Mouse (Mus musculus) hindbrain, embryonic 14.5 days (tissue): ENCODE measurements around the gene Arhgef15. TPM values are rescaled to one million over a fixed set of nuclear protein-coding genes. Genes with fewer than 3 reads are reported as not detected.
A peak's percentile ranks its signal among the peaks of the same experiment; 100 is the strongest.
"Not testable (repeated sequence)": the region's sequence is repeated elsewhere in the genome, so short reads cannot be mapped to it uniquely, and the experiment has no call there.

Source experiments
- ATAC-seq: fragments of 200-750 bp; cut with Nextera tagmentation; 2 replicates; pipeline ENCODE4 v1.8.0; 2017; ENCODE audit warnings: moderate number of reproducible peaks, mild to moderate bottlenecking, moderate TSS enrichment, moderate library complexity; ENCODE audit not compliant: low FRiP score
- DNase-seq: peaks from one replicate; pipeline ENCODE4 v3.0.0-alpha.2; 2015; ENCODE audit warnings: low spot score
- H3K27ac ChIP-seq: fragments of 300-500 bp; sonication (generic); 2 replicates; pipeline ENCODE4 v1.5.1; 2014; ENCODE audit warnings: mild to moderate bottlenecking, moderate library complexity
- H3K27me3 ChIP-seq: fragments of 300-500 bp; sonication (generic); 2 replicates; pipeline ENCODE4 v1.6.1; 2014; ENCODE audit warnings: mild to moderate bottlenecking, low read length, mixed read lengths; ENCODE audit not compliant: control insufficient read depth, insufficient read depth
- H3K36me3 ChIP-seq: fragments of 300-500 bp; sonication (generic); replicated peaks from 2 replicates; pipeline ENCODE4 v1.6.1; 2014; ENCODE audit not compliant: control insufficient read depth, insufficient read depth
- H3K4me1 ChIP-seq: fragments of 300-500 bp; sonication (generic); replicated peaks from 2 replicates; pipeline ENCODE4 v1.6.1; 2014; ENCODE audit warnings: antibody characterized with exemption, low read length, mixed read lengths; ENCODE audit not compliant: control insufficient read depth, insufficient read depth
- H3K4me2 ChIP-seq: fragments of 300-500 bp; sonication (generic); replicated peaks from 2 replicates; pipeline ENCODE4 v1.6.1; 2014; ENCODE audit warnings: mild to moderate bottlenecking, moderate library complexity
- H3K4me3 ChIP-seq: fragments of 300-500 bp; sonication (generic); replicated peaks from 2 replicates; pipeline ENCODE4 v1.5.1; 2014; ENCODE audit warnings: mild to moderate bottlenecking, low read length
- H3K9ac ChIP-seq: fragments of 300-500 bp; sonication (generic); 2 replicates; pipeline ENCODE4 v1.6.1; 2014
- H3K9me3 ChIP-seq: fragments of 300-500 bp; sonication (generic); 2 replicates; pipeline ENCODE4 v1.6.1; 2016; ENCODE audit warnings: low read length; ENCODE audit not compliant: control insufficient read depth
- WGBS: fragments of 180-500 bp; shearing (Covaris S2); extraction: QIAGEN DNeasy Blood & Tissue Kit; methylation state at CpG from one replicate; pipeline ENCODE4 v1.1.7; 2014; 5-methylcytosine and 5-hydroxymethylcytosine counted together
- polyA plus RNA-seq: library from polyadenylated mRNA; unstranded; fragments of >200 nt; fragmentation: Nextera tagmentation; extraction: Ambion mirVana; gene quantifications from 2 replicates; pipeline ENCODE4 v1.2.1, GENCODE M21; 2014

Gene Arhgef15
- polyA plus RNA-seq, 1 experiment from 2014 or later, result 23.4 TPM

- ATAC-seq, result peak; percentile 95
- under 1% methylated on average over 50 of the region's 50 CpGs for WGBS
- peak within 1 kb of the TSS; percentile 41; the same call in 1 of the 2 replicates for H3K27ac ChIP-seq
These were observed 10.3 kb upstream of the Arhgef15 start, which contains the start of gene Slc25a35 for GRCm38 (mm10) chr11:68967337-68968282. TSS of gene Slc25a35 (plus strand) at chr11:68968131.

GRCm38 (mm10) chr11:68966554-68966953 is 9.3 kb upstream of the Arhgef15 start:
- Histone ChIP-seq H3K27ac (no peak overlapping the region), H3K4me3 (no peak overlapping the region), H3K4me1 (0 out of 2 replicates have a peak, but pooled peaks cover 12% of the 10 kb centered on the region), H3K9me3 (no peaks in the 10 kb centered on the region), H3K9ac (no peak overlapping the region), H3K4me2 (peak overlapping the region; percentile 76; the same call in 1 of the 2 replicates), H3K27me3 (no peaks in the 10 kb centered on the region), H3K36me3 (no peaks in the 10 kb centered on the region)
- WGBS, result 61% methylated on average over 1 of the region's 1 CpGs
- DNase-seq (no peak), ATAC-seq (no peak)

More at GRCm38 (mm10) chr11:68967337-68968282, 10.3 kb upstream of the Arhgef15 start, which contains the start of gene Slc25a35:
- Histone ChIP-seq H3K4me1 (0 out of 2 replicates have a peak, but pooled peaks cover 12% of the 10 kb centered on the region), H3K27me3 (no peaks in the 10 kb centered on the region), H3K9me3 (no peaks in the 10 kb centered on the region), H3K4me2 (peak within 1 kb of the TSS; percentile 76), H3K36me3 (no peaks in the 10 kb centered on the region), H3K9ac (peak within 1 kb of the TSS; percentile 65), H3K4me3 (peak within 1 kb of the TSS; percentile 54)
- peak; percentile 88 for DNase-seq

GRCm38 (mm10) chr11:68965845-68966244 is 8.6 kb upstream of the Arhgef15 start:
- Histone ChIP-seq H3K36me3 (no peaks in the 10 kb centered on the region), H3K9me3 (no peaks in the 10 kb centered on the region)

GRCm38 (mm10) chr11:68965050-68965449 is 7.8 kb upstream of the Arhgef15 start:
- ATAC-seq (no peak), DNase-seq (no peak)
- no peak overlapping the region for H3K9ac ChIP-seq
- 0 out of 2 replicates have a peak, but pooled peaks cover 12% of the 10 kb centered on the region for H3K4me1 ChIP-seq
- H3K27me3 ChIP-seq, result no peaks in the 10 kb centered on the region
- no peak overlapping the region for H3K4me2 ChIP-seq
- no peak overlapping the region for H3K4me3 ChIP-seq
- H3K9me3 ChIP-seq, result no peaks in the 10 kb centered on the region
- no peak overlapping the region for H3K27ac ChIP-seq
- H3K36me3 ChIP-seq, result no peaks in the 10 kb centered on the region

More at GRCm38 (mm10) chr11:68965845-68966244, 8.6 kb upstream of the Arhgef15 start:
- H3K27me3 ChIP-seq, result no peaks in the 10 kb centered on the region
- no peak overlapping the region for H3K27ac ChIP-seq
- no peak overlapping the region for H3K4me3 ChIP-seq
- ATAC-seq (no peak), DNase-seq (peak; percentile 60)
- H3K9ac ChIP-seq, result no peak overlapping the region
- 29% methylated on average over 3 of the region's 3 CpGs for WGBS
- H3K4me1 ChIP-seq, result 0 out of 2 replicates have a peak, but pooled peaks cover 12% of the 10 kb centered on the region
- no peak overlapping the region for H3K4me2 ChIP-seq

GRCm38 (mm10) chr11:68963405-68963804 is 6.1 kb upstream of the Arhgef15 start:
- Histone ChIP-seq H3K4me1 (0 out of 2 replicates have a peak, but pooled peaks cover 6% of the 10 kb centered on the region), H3K4me2 (no peak overlapping the region), H3K4me3 (no peak overlapping the region), H3K9me3 (no peaks in the 10 kb centered on the region), H3K27ac (no peak overlapping the region), H3K9ac (no peak overlapping the region), H3K36me3 (no peaks in the 10 kb centered on the region), H3K27me3 (no peaks in the 10 kb centered on the region)
- WGBS, result 88% methylated on average over 2 of the region's 2 CpGs
- ATAC-seq (no peak), DNase-seq (no peak)

- ATAC-seq, H3K27ac ChIP-seq: not testable (repeated sequence)
- WGBS, result 27% methylated on average over 11 of the region's 11 CpGs
These were observed 4.9 kb upstream of the Arhgef15 start for GRCm38 (mm10) chr11:68962159-68962558.

GRCm38 (mm10) chr11:68961596-68961995 is 4.3 kb upstream of the Arhgef15 start:
- H3K9me3 ChIP-seq, result no peaks in the 10 kb centered on the region
- H3K36me3 ChIP-seq, result no peaks in the 10 kb centered on the region
- DNase-seq, result no peak
- 79% methylated on average over 3 of the region's 3 CpGs for WGBS
- no peak overlapping the region for H3K9ac ChIP-seq
- peaks cover 10% of the 10 kb centered on the region for H3K27me3 ChIP-seq
- no peak overlapping the region for H3K4me2 ChIP-seq
- H3K4me1 ChIP-seq, result no peaks in the 10 kb centered on the region
- ATAC-seq, result no peak
- H3K27ac ChIP-seq, result no peak overlapping the region
- no peak overlapping the region for H3K4me3 ChIP-seq

More at GRCm38 (mm10) chr11:68962159-68962558, 4.9 kb upstream of the Arhgef15 start:
- not testable (repeated sequence) for H3K4me3 ChIP-seq, H3K4me1 ChIP-seq, H3K9ac ChIP-seq, H3K4me2 ChIP-seq, H3K27me3 ChIP-seq, H3K36me3 ChIP-seq, H3K9me3 ChIP-seq, DNase-seq

- Histone ChIP-seq H3K4me1 (peaks cover 6% of the 10 kb centered on the region; the same call in 1 of the 2 replicates), H3K9me3 (no peaks in the 10 kb centered on the region), H3K9ac (no peak overlapping the region), H3K4me3 (no peak overlapping the region), H3K36me3 (no peaks in the 10 kb centered on the region), H3K27ac (no peak overlapping the region), H3K27me3 (peaks cover 46% of the 10 kb centered on the region), H3K4me2 (no peak overlapping the region)
- WGBS, result 93% methylated on average over 1 of the region's 1 CpGs
- DNase-seq, result no peak
- no peak for ATAC-seq
These were observed 691 bp upstream of the Arhgef15 start for GRCm38 (mm10) chr11:68957971-68958370.

GRCm38 (mm10) chr11:68956697-68957096 is 583 bp downstream of the Arhgef15 start:
- peaks cover 6% of the 10 kb centered on the region; the same call in 1 of the 2 replicates for H3K4me1 ChIP-seq
- H3K27me3 ChIP-seq, result peaks cover 47% of the 10 kb centered on the region
- WGBS, result 40% methylated on average over 13 of the region's 13 CpGs
- DNase-seq, result no peak
- H3K4me3 ChIP-seq, result peak overlapping the region; percentile 9; the same call in 1 of the 2 replicates
- no peaks in the 10 kb centered on the region for H3K36me3 ChIP-seq
- no peak overlapping the region for H3K9ac ChIP-seq
- peak overlapping the region; percentile 10; the same call in 1 of the 2 replicates for H3K4me2 ChIP-seq
- H3K27ac ChIP-seq, result no peak overlapping the region
- no peaks in the 10 kb centered on the region for H3K9me3 ChIP-seq
- no peak for ATAC-seq
